Mouse (Mus musculus): ENCODE measurements around the gene Blm. TPM values are rescaled to one million over a fixed set of nuclear protein-coding genes. Genes with fewer than 3 reads are reported as not detected.
A peak's percentile ranks its signal among the peaks of the same experiment; 100 is the strongest.

Blm gene
- polyA plus RNA-seq, 1 experiment from 2014 or later = 6.0 TPM

DNA sequence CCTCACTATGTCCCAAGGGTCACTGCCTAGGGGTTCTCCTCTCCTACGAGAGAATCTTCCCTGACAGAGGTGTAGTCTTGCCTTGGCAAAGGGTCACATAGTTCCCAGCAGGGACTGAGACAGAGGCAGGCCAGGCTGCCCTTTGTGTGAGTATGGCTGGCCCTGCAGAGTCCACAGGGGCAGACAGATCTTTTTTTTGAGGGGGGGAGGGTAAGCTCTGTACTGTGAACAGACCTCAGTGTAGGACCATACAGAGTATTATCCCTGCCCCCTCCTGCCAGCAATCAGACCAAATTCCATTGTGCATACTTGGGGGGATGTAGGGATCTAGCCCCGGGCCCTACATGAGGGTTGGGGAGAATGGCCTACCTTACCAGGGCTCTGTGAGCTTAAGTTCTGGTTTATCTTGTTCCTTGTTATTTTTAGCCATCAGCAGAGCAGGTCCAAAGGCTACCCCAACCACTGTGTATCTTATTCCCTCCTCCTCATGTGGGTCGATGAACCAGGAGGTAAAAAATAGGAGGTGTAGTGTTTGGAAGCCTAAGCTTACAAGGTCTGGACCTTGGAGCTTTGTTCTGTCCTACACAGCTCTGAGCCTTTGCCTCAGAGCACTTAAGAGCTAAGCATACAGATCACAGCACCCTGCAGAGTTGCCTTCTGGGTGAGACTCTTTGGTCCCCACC, 83.2 kb downstream of the Blm start:
- CTCF ChIA-PET = interaction anchor here (0.9 to 1.5 kb wide), 2 partner anchors 9 to 65 kb away, joined by 3 to 4 read pairs; no protein-coding TSS in a partner anchor
- no peak for TF ChIP-seq CTCF (IDR thresholded peaks at IDR 0.05)
- ATAC-seq = no peak
- in situ Hi-C loops (cut with MboI; ENCODE audit: low pct_unique_long_range_greater_than_20kb) = no loop called here
- POLR2A ChIA-PET = no interaction called here
- no peaks in the 10 kb centered on the region for H3K27me3 ChIP-seq
- no peak for DNase-seq (ENCODE audit: low read depth, low spot score)

DNA sequence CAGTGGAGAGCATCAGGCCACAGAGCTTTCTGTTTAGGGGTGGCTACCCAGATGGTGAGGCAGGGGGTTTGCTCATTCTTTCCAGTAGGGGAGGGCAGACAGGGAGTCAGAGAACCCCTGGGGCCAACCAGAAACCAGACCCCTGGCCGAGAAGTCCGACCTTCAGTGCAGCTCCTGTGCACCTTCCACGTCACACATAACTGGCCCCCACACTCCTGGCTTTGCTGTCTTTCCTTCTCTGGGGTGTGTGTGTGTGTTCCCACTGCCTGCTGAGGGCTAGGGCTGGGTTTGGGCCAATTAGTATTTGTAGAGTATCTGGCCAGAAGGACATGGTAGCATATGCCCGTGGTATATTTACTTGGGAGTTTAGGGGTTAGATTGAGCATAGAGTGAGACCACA, 84.6 kb downstream of the Blm start:
- ChIA-PET CTCF (interaction anchor here (1.5 kb wide), 1 partner anchor 64 kb away, joined by 4 read pairs; no protein-coding TSS in a partner anchor), POLR2A (no interaction called here)
- no peak for TF ChIP-seq CTCF (IDR thresholded peaks at IDR 0.05)
- DNase-seq (ENCODE audit: low read depth, low spot score) = no peak
- no peaks in the 10 kb centered on the region for H3K27me3 ChIP-seq
- in situ Hi-C loops (cut with MboI; ENCODE audit: low pct_unique_long_range_greater_than_20kb) = no loop called here
- no peak for ATAC-seq

DNA sequence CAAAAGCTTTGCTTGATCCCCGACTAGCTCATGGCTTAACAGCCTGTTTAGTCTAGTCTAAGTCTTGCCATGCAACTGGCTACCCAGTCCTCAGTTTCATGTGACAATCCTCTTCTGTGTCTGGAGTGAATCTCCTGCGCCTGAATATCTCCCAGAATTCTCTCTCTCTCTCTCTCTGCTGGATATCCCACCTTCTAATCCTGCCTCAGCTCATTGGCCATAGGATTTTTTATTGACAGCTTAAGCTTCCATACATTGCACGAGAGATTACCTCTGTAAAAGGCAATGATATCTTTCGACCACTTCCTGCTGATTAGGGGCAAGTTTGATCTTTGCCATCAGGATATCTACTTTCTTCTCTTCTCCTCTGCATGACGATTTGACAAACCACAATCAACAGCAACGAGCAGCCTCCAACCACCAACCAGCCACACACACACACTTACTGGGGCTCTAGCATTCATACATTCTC, 85.3 kb downstream of the Blm start:
- POLR2A ChIA-PET = no interaction called here
- CTCF ChIA-PET = no interaction called here
- no peak for TF ChIP-seq CTCF (IDR thresholded peaks at IDR 0.05)
- in situ Hi-C loops (cut with MboI; ENCODE audit: low pct_unique_long_range_greater_than_20kb) = no loop called here
- no peaks in the 10 kb centered on the region for H3K27me3 ChIP-seq
- DNase-seq (ENCODE audit: low read depth, low spot score) (no peak), ATAC-seq (no peak)

DNA sequence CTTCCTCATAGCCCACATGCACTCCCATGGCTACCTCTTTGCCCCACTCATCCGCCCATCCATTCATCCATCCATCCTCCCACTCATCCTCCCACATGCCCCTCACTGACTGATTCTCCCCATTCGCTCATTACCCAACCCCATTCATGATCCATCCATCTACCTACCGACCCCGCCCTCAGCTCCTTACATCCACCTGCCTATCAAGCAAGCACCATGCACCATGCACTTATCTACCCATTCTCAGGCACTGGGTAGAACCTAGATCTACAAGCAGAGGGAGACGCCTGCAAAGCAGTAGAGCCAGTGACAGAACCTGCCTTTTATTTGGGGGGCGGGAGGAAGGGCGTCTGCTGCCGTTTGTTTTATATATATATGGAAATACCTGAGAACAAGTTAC, 87.6 kb downstream of the Blm start:
- no peak for ATAC-seq
- in situ Hi-C loops (cut with MboI; ENCODE audit: low pct_unique_long_range_greater_than_20kb) = no loop called here
- CTCF ChIA-PET = interaction anchor here (1.0 kb wide), 1 partner anchor 12 kb away, joined by 3 read pairs; no protein-coding TSS in a partner anchor
- no peak for TF ChIP-seq CTCF (IDR thresholded peaks at IDR 0.05)
- DNase-seq (ENCODE audit: low read depth, low spot score) = no peak
- H3K27me3 ChIP-seq = no peaks in the 10 kb centered on the region
- POLR2A ChIA-PET = no interaction called here

DNA sequence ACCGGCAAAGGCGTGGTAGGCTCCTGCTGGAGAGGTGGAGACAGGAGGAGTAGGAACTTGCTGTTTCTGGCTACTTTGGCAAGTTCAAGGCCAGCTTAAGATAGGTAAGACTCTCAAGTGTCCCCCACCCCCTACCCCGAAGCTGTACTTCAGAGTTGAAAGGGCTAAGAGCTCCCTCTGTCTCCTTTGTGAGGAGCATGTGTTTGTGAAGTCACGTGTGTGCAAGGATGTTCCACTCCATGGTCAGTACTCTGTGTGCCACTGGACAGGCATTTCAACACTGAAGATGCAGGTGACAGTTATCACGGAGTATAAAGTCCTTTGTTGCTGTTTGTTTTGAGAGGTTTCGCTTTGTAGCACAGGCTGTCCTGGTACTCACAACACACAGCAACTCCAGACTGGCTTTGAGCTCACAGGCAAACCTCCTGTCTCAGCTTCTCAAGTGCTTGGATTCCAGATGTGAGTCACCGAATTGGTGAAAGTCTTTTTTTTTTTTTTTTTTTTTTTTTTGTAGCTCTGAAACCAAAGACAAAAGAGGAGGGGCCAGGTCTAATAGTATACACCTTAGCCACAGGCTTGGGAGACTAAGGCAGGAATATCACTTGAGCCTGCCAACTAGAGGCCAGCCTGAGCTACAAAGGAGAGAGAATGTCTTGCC, 88.6 kb downstream of the Blm start:
- in situ Hi-C loops (cut with MboI; ENCODE audit: low pct_unique_long_range_greater_than_20kb) = no loop called here
- DNase-seq (ENCODE audit: low read depth, low spot score) (no peak), ATAC-seq (no peak)
- TF ChIP-seq CTCF (IDR thresholded peaks at IDR 0.05) = no peak
- POLR2A ChIA-PET = no interaction called here
- no peaks in the 10 kb centered on the region for H3K27me3 ChIP-seq
- CTCF ChIA-PET = interaction anchor here (1.0 to 1.6 kb wide), 2 partner anchors 13 to 20 kb away, joined by 3 to 4 read pairs; no protein-coding TSS in a partner anchor

DNA sequence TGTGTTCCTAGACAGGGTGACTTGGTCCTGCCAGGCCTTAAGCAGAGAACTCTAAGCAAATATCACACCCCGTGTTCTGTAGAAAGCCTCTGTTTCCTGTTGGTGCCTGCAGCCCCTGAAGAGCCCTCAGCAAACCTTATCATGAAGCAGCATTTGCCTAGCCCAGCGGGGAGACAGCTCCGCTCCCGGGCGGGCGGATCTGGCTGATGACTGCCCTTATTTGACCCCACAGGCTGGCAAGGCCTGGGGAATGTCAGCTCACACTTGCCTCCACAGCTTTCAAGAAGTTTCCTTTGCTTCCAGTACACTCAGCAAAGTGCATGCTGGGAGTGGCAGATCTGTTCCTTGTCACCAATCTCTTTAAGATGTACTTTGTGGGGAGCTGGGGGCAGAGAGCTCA, 89.4 kb downstream of the Blm start:
- in situ Hi-C loops (cut with MboI; ENCODE audit: low pct_unique_long_range_greater_than_20kb) = no loop called here
- DNase-seq (ENCODE audit: low read depth, low spot score) (no peak), ATAC-seq (no peak)
- no peak for TF ChIP-seq CTCF (IDR thresholded peaks at IDR 0.05)
- H3K27me3 ChIP-seq = no peaks in the 10 kb centered on the region
- POLR2A ChIA-PET = no interaction called here
- CTCF ChIA-PET = interaction anchor here (1.6 kb wide), 1 partner anchor 19 kb away, joined by 4 read pairs; no protein-coding TSS in a partner anchor

DNA sequence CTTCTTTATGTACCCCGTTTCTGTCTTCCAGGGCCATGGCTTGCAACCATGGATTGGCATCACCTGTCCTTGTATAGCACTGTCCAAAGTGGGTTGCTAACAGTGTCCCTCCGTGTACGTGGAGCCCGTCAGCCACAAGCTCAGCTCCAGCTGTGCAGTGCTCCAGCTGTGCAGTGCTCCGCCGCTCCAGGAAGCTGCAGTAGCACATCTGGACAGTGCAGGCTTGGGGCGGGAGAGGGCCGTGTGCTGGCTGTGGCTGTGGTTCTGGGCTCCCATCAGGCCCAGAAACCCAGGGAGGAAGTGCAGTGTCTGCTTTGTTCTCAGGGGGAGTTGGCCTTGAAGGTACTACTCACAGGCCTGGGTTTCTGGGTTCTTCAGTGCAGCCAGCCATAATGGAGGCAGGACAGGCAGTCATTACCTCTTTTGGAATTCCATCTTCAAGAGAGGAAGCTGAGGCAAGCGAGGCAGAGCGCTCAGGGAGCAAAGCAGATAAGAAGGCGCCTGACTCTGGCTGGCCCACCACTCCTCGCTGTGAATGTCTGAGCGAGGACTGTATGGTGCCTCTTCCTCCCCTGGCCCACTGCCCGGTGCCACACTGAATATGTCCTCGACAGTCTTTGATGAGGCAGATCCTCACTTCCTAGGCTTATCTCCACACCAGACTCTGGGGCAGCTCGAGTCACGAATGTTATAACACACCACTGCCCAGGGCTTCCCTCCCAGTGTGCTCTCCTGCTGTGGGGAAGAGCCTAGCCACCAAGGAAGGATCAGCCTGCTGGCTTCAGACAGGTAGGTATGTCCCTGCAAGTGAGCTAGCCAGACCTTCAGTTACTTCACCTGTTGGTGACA, 90.3 kb downstream of the Blm start:
- no peak for TF ChIP-seq CTCF (IDR thresholded peaks at IDR 0.05)
- H3K27me3 ChIP-seq = no peaks in the 10 kb centered on the region
- DNase-seq (ENCODE audit: low read depth, low spot score) (no peak), ATAC-seq (no peak)
- ChIA-PET CTCF (no interaction called here), POLR2A (no interaction called here)
- in situ Hi-C loops (cut with MboI; ENCODE audit: low pct_unique_long_range_greater_than_20kb) = no loop called here

DNA sequence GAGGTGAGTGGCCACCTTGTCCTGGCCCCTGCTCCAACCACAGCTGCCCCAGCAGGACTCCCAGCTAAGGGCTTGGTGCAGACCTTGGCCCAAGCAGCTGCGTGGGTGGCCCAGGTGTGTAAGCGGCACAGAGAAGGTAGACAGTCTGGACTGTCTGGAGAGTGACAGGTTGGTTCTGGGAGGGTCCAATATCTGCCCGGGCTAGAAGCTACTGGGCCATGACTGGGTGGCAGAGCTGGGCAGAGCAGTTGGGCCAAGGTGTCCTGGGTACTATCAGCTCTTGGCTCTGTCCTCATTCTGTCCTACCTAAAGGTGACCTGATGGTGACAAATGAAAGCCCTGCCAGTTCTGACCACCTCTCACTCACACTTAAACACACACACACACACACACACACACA, 91.8 kb downstream of the Blm start:
- ChIA-PET CTCF (no interaction called here), POLR2A (interaction anchor here (0.7 kb wide), 1 partner anchor 467 kb away, joined by 3 read pairs; no protein-coding TSS in a partner anchor)
- no peaks in the 10 kb centered on the region for H3K27me3 ChIP-seq
- DNase-seq (ENCODE audit: low read depth, low spot score) (no peak), ATAC-seq (no peak)
- in situ Hi-C loops (cut with MboI; ENCODE audit: low pct_unique_long_range_greater_than_20kb) = no loop called here
- no peak for TF ChIP-seq CTCF (IDR thresholded peaks at IDR 0.05)

DNA sequence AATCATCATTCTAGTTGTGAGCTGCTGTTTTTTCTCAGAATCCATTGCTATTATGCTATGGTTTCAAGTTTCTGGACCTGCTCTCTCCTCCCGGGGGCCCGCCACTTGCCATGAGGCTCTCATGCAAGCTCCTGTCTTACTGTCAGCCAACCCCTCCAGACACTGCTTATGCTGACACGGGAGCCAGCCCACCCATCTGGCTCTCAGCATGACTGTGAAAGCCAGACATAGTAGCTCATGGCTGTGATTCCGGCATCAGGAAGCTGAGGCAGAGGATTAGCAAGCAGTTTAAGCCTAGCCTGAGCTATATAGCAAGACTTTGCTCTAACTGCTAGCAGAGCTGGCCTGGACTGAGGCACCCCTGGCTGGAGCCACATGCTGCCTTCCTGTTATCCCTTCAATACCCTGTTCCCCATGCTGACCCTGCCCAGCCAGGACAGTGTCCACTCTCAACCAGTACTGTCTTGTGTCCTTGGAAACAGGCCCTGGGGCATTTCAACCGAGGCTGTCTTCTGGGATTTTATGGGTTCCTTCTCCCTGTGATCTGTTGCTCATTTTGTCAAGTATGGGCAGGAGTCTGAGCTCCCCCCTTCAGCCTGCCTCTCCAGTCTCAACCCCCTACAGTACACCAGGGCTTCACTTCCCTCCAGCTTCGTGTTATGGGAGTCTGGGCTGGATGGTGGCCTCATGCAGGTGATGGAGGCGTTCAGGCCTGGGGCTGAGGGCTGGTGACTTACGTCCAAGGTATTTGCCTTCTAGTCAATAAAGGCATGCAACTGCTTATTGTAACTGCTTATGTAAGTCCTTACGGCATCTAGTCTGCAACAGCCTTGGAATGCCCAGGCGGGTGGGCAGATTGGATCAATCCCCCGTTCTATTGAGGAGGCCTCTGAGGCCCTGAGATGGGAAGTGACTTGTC, 92.7 kb downstream of the Blm start:
- in situ Hi-C loops (cut with MboI; ENCODE audit: low pct_unique_long_range_greater_than_20kb) = no loop called here
- no peaks in the 10 kb centered on the region for H3K27me3 ChIP-seq
- POLR2A ChIA-PET = no interaction called here
- CTCF ChIA-PET = no interaction called here
- TF ChIP-seq CTCF (IDR thresholded peaks at IDR 0.05) = no peak
- ATAC-seq (peak; percentile 71), DNase-seq (ENCODE audit: low read depth, low spot score) (peak; percentile 50)

DNA sequence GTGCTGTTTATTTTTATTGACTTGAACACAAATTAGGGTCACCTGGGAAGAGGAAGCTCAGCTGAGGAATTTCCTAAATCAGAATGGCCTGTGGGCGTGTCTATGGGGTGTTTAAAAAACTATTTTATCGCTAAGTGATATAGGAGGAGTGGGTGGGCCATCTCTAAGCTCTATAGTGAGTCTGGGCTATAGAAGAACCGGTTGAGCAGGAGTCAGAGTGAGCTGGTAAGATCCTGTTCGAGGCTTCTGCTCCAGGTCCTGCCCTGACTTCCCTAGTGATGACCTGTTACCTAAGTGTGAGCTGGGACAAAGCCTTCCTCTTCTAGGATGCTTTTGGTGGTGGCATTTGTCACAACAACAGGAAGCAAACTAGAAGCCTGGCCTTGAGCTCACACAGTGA, 94.2 kb downstream of the Blm start:
- no peak for TF ChIP-seq CTCF (IDR thresholded peaks at IDR 0.05)
- no peaks in the 10 kb centered on the region for H3K27me3 ChIP-seq
- DNase-seq (ENCODE audit: low read depth, low spot score) = no peak
- in situ Hi-C loops (cut with MboI; ENCODE audit: low pct_unique_long_range_greater_than_20kb) = no loop called here
- CTCF ChIA-PET = interaction anchor here (1.3 kb wide), 1 partner anchor 32 kb away, joined by 3 read pairs; no protein-coding TSS in a partner anchor
- ATAC-seq = no peak
- POLR2A ChIA-PET = interaction anchor here (0.6 kb wide), 1 partner anchor 249 kb away, joined by 3 read pairs; no protein-coding TSS in a partner anchor

Data from Patski (cell line).